Mouse (Mus musculus): ENCODE data around the gene Ciapin1.

Gene Ciapin1

GRCm38 (mm10) chr8:94780491-94781154 is 57.5 kb downstream of the Ciapin1 start:
- no peak for DNase-seq (ENCODE audit: low read depth, low spot score)

GRCm38 (mm10) chr8:94779534-94780294 is 58.4 kb downstream of the Ciapin1 start:
- DNase-seq (ENCODE audit: low read depth, low spot score): no peak

DNA sequence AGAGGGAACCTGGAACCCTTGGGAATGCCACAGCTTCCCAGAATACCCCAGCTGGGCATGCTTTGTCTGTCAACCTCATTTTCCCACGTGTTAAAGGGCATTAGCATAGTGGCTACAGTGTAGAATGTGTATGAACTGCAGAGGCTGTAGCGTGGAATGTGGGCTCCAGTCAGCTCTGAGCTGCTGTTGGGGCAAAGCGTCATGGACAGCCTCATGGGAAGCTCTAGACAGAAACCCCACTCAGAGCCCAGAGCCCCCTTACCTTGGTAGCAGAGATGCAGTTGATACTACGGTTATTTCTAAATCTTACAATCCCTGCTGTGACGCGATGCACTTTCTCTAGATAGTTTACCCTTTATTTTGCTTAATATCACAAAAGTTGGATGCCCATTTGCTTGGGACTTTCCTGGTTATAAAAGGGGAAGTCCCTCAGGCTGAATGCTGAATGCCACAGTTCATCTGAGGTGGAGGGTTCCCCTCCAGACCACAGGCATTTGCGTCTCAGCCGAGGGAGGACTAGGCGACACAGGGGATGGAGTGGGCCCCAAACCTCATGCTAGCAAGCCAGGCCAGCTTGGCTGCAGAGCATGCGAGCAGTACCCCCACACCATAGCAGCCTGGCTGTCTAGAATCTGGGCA is 59.1 kb downstream of the Ciapin1 start:
- peak; percentile 38 for DNase-seq (ENCODE audit: low read depth, low spot score)

GRCm38 (mm10) chr8:94778473-94778872 is 59.7 kb downstream of the Ciapin1 start:
- DNase-seq (ENCODE audit: low read depth, low spot score): no peak

- no peak for DNase-seq (ENCODE audit: low read depth, low spot score)
Observed at GRCm38 (mm10) chr8:94778036-94778435, 60.1 kb downstream of the Ciapin1 start.

DNA sequence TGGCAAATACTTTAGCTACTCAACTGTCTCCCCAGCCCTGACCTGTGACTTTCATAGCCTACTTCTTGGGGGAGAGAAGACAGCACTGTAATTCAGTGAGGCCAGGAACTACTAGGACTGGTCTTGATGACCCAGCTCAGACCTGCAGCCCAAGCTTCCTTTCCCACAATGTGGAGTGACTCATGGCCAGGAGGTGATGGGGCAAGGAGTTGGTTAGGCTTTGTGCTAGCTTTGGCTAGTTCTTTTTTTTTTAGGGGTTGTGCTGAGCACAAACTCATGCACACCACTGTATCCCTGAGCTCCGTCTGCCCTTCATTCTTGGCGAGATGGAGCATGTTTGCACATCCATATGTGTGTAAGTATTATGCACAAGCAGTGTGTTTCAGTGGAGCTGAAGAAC is 61.8 kb downstream of the Ciapin1 start:
- DNase-seq (ENCODE audit: low read depth, low spot score): no peak

DNA sequence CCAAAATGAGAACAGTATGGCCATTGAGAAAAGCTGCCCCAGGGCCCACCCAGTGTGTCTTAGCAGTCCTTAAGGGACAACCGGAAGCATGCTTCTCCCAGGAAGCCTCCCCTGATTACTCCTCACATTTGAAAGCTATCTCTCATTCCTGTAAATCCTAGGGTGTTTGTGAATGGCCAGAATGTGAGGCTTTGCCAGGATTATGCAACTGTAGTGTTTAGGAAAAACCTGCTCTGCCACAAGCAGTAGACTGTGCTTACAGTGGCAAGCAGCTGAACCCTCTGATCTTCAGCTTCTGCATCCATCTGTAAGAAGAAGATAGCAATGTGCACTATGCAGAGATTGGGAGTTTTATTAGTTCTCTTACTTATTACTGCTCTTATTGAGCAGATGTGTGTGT is 63.6 kb downstream of the Ciapin1 start:
- DNase-seq (ENCODE audit: low read depth, low spot score): no peak

DNA sequence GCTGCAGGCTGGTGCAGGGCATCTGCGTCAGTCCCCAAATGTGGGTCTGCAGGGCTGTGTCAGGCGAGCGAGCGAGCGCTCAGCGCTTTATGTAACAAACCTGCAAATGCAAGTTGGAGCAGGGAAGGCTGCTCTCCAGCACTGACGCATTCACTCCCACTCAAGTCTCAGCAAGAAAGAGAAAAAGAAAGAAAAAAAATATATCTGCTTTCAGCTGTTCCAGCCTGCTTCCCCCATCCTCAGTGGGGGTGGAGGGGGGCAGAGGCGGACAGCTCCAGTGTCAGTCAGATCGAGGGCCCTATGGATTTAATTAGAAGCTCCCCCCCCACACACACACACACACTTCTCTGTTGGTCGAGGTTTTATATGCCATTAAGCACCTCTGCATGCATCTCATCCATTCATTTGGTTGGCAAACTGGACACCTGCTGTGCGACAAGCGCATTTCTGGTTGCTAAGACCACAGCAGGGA is 64.4 kb downstream of the Ciapin1 start:
- no peak for DNase-seq (ENCODE audit: low read depth, low spot score)

DNA sequence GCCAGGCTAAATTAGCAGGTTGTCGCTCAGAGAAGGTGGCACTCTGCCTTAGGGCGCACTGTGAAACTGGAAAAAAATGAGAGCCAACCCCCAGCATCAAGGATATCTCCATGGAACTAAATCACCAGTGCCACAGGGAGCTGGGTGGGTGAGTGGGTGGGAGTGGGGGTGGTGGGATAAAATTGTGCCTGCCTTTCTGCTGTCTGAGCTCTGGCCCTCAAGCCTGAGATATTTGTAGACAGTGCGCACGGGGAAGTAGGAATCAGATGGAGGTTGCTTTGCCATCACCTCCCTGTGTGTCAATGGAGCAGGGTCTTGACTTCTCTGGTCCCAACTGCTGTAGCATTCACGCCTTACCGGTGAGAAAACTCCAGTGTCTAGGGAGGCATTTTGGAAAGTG is 65.1 kb downstream of the Ciapin1 start:
- no peak for DNase-seq (ENCODE audit: low read depth, low spot score)

GRCm38 (mm10) chr8:94771941-94772670 is 66.1 kb downstream of the Ciapin1 start, which contains the start of gene Cx3cl1:
Cx3cl1 (plus strand) TSS chr8:94772009.
- DNase-seq (ENCODE audit: low read depth, low spot score): no peak

DNA sequence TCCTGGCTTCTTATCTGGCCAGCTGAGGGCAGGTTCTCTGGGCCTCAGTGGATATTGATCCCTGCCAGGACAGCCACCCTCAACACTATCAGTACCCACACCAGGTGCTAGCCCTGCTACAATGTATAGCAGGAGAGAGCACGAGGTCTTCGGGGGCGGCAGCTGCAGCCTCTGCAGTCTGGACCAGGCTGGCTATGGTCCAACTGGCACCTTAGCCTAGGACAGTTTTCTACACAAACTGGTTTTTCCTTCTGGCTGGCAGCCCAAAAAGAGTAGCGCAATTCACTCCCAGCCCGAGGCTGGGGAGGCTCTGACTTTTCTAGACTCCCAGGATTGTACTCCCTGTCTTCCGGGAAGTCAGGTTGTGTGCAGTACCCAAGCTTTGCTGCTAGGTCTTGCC is 67.2 kb downstream of the Ciapin1 start:
- no peak for DNase-seq (ENCODE audit: low read depth, low spot score)

All from CD4-positive helper T cell, adult 2 months (primary cell).